Mouse (Mus musculus): ENCODE measurements around the gene Pik3r5.

DNA sequence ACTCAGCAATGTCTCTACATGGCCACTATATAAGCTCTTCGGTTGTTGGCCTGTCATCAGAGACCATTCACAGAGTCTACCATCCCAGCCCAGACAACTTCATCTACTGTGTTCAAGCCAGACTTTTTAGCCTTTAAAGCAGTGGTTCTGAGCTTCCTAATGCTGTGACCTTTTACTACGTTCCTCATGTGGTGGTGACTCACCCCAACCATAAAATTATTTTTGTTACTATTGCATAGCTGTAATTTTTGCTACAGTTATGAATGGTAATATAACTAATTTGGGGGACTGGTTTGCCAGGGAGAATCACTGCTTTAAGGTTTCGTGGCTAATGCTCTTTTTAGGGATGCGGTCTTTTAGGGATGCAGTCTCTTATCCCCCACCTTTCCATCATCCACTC is 14.0 kb downstream of the Pik3r5 start:
- TF ChIP-seq CTCF (IDR thresholded peaks at IDR 0.05; ENCODE audit: extremely low read depth, insufficient read depth, insufficient read length, insufficient replicate concordance): no peak
- no peak for TF ChIP-seq POLR2A (IDR thresholded peaks at IDR 0.05; ENCODE audit: low read depth, low read length)
